Mouse (Mus musculus) limb, embryonic 12.5 days (tissue): Measurements from ENCODE around the gene Hoxb8. TPM values are rescaled to one million over a fixed set of nuclear protein-coding genes. Genes with fewer than 3 reads are reported as not detected.

Experiments used
- ATAC-seq: fragments of 200-750 bp; cut with Nextera tagmentation; 2 replicates; pipeline ENCODE4 v1.8.0; 2017; ENCODE audit warnings: low read depth, moderate TSS enrichment; ENCODE audit not compliant: insufficient number of reproducible peaks, insufficient read depth, low FRiP score, low TSS enrichment
- H3K27ac ChIP-seq: fragments of 300-500 bp; sonication (generic); 2 replicates; pipeline ENCODE4 v1.5.1; 2016; ENCODE audit warnings: mild to moderate bottlenecking, moderate library complexity
- H3K27me3 ChIP-seq: fragments of 300-500 bp; sonication (generic); 2 replicates; pipeline ENCODE4 v1.6.1; 2016; ENCODE audit warnings: mild to moderate bottlenecking, moderate library complexity
- H3K36me3 ChIP-seq: fragments of 300-500 bp; sonication (generic); 2 replicates; pipeline ENCODE4 v1.6.1; 2016; ENCODE audit warnings: mild to moderate bottlenecking, moderate library complexity
- H3K4me1 ChIP-seq: fragments of 300-500 bp; sonication (generic); replicated peaks from 2 replicates; pipeline ENCODE4 v1.6.1; 2016
- H3K4me2 ChIP-seq: fragments of 300-500 bp; sonication (generic); 2 replicates; pipeline ENCODE4 v1.6.1; 2016; ENCODE audit warnings: mild to moderate bottlenecking, moderate library complexity
- H3K4me3 ChIP-seq: fragments of 300-500 bp; sonication (generic); replicated peaks from 2 replicates; pipeline ENCODE4 v1.5.1; 2016; ENCODE audit warnings: mild to moderate bottlenecking
- H3K9ac ChIP-seq: fragments of 300-500 bp; sonication (generic); replicated peaks from 2 replicates; pipeline ENCODE4 v1.6.1; 2016; ENCODE audit warnings: mild to moderate bottlenecking, moderate library complexity
- H3K9me3 ChIP-seq: fragments of 300-500 bp; sonication (generic); 2 replicates; pipeline ENCODE4 v1.6.1; 2016; ENCODE audit warnings: mild to moderate bottlenecking, moderate library complexity
- WGBS: fragments of 180-500 bp; shearing (Covaris S2); methylation state at CpG from one replicate; pipeline ENCODE4 v1.1.7; 2016; 5-methylcytosine and 5-hydroxymethylcytosine counted together
- polyA plus RNA-seq: library from polyadenylated mRNA; unstranded; fragments of >200 nt; fragmentation: Nextera tagmentation; extraction: Ambion mirVana; gene quantifications from 2 replicates; pipeline ENCODE4 v1.2.1, GENCODE M21; 2016

The Hoxb8 gene
- polyA plus RNA-seq, 1 experiment from 2014 or later: 0.40 TPM

- ATAC-seq: no peak
- H3K9ac ChIP-seq: no peak overlapping the region
- no peaks in the 10 kb centered on the region for H3K9me3 ChIP-seq
- H3K4me3 ChIP-seq: no peak overlapping the region
- peaks cover 30% of the 10 kb centered on the region for H3K4me1 ChIP-seq
- H3K27me3 ChIP-seq: peaks cover 100% of the 10 kb centered on the region
- H3K4me2 ChIP-seq: no peak overlapping the region
- H3K36me3 ChIP-seq: no peaks in the 10 kb centered on the region
- WGBS: 0% methylated on average over 1 of the region's 1 CpGs
- H3K27ac ChIP-seq: no peak overlapping the region
These were observed 22.2 kb upstream of the Hoxb8 start for GRCm38 (mm10) chr11:96259511-96259910.

- WGBS: 2% methylated on average over 23 of the region's 23 CpGs
- Histone ChIP-seq H3K36me3 (no peaks in the 10 kb centered on the region), H3K27me3 (peaks cover 100% of the 10 kb centered on the region), H3K4me2 (peak overlapping the region; percentile 26), H3K27ac (no peak overlapping the region), H3K4me3 (no peak overlapping the region), H3K9me3 (no peaks in the 10 kb centered on the region), H3K4me1 (peaks cover 24% of the 10 kb centered on the region), H3K9ac (no peak overlapping the region)
- no peak for ATAC-seq
These were observed 21.3 kb upstream of the Hoxb8 start for GRCm38 (mm10) chr11:96260310-96260970.

GRCm38 (mm10) chr11:96261323-96261890, 20.3 kb upstream of the Hoxb8 start:
- peaks cover 100% of the 10 kb centered on the region for H3K27me3 ChIP-seq
- no peaks in the 10 kb centered on the region for H3K36me3 ChIP-seq
- peak overlapping the region; percentile 21; the same call in 1 of the 2 replicates for H3K4me2 ChIP-seq
- H3K4me3 ChIP-seq: no peak overlapping the region
- H3K4me1 ChIP-seq: peaks cover 28% of the 10 kb centered on the region
- H3K9ac ChIP-seq: no peak overlapping the region
- H3K9me3 ChIP-seq: no peaks in the 10 kb centered on the region
- WGBS: 2% methylated on average over 24 of the region's 24 CpGs
- ATAC-seq: no peak
- no peak overlapping the region for H3K27ac ChIP-seq

GRCm38 (mm10) chr11:96262262-96262830, 19.4 kb upstream of the Hoxb8 start:
- WGBS: 20% methylated on average over 6 of the region's 6 CpGs
- H3K27ac ChIP-seq: no peak overlapping the region
- H3K9ac ChIP-seq: no peak overlapping the region
- no peak overlapping the region for H3K4me2 ChIP-seq
- H3K9me3 ChIP-seq: no peaks in the 10 kb centered on the region
- no peak overlapping the region for H3K4me3 ChIP-seq
- ATAC-seq: no peak
- H3K36me3 ChIP-seq: no peaks in the 10 kb centered on the region
- peaks cover 28% of the 10 kb centered on the region for H3K4me1 ChIP-seq
- H3K27me3 ChIP-seq: peaks cover 100% of the 10 kb centered on the region

- Histone ChIP-seq H3K4me2 (no peak overlapping the region), H3K27ac (no peak overlapping the region), H3K9ac (no peak overlapping the region), H3K9me3 (no peaks in the 10 kb centered on the region), H3K4me1 (peaks cover 27% of the 10 kb centered on the region), H3K4me3 (no peak overlapping the region), H3K36me3 (no peaks in the 10 kb centered on the region), H3K27me3 (peaks cover 97% of the 10 kb centered on the region)
- no peak for ATAC-seq
- WGBS: 7% methylated on average over 33 of the region's 33 CpGs
These were observed 17.9 kb upstream of the Hoxb8 start for GRCm38 (mm10) chr11:96263636-96264389.

- H3K4me1 ChIP-seq: peaks cover 22% of the 10 kb centered on the region
- no peak overlapping the region for H3K4me3 ChIP-seq
- no peaks in the 10 kb centered on the region for H3K9me3 ChIP-seq
- no peak for ATAC-seq
- H3K27ac ChIP-seq: no peak overlapping the region
- no peaks in the 10 kb centered on the region for H3K36me3 ChIP-seq
- H3K27me3 ChIP-seq: peaks cover 97% of the 10 kb centered on the region
- H3K9ac ChIP-seq: no peak overlapping the region
- WGBS: 21% methylated on average over 8 of the region's 8 CpGs
- H3K4me2 ChIP-seq: no peak overlapping the region
These were observed 17.2 kb upstream of the Hoxb8 start for GRCm38 (mm10) chr11:96264390-96265020.

GRCm38 (mm10) chr11:96265954-96266353, 15.8 kb upstream of the Hoxb8 start:
- Histone ChIP-seq H3K27me3 (peaks cover 97% of the 10 kb centered on the region), H3K36me3 (no peaks in the 10 kb centered on the region), H3K9ac (no peak overlapping the region), H3K27ac (no peak overlapping the region), H3K9me3 (no peaks in the 10 kb centered on the region), H3K4me1 (peaks cover 20% of the 10 kb centered on the region; the same call in 1 of the 2 replicates), H3K4me2 (no peak overlapping the region), H3K4me3 (no peak overlapping the region)
- WGBS: 6% methylated on average over 7 of the region's 7 CpGs
- ATAC-seq: no peak

GRCm38 (mm10) chr11:96267021-96267920, 14.4 kb upstream of the Hoxb8 start:
- Histone ChIP-seq H3K4me1 (peaks cover 26% of the 10 kb centered on the region), H3K27ac (no peak overlapping the region), H3K4me2 (no peak overlapping the region), H3K4me3 (no peak overlapping the region), H3K9me3 (no peaks in the 10 kb centered on the region), H3K36me3 (no peaks in the 10 kb centered on the region), H3K9ac (no peak overlapping the region), H3K27me3 (peaks cover 97% of the 10 kb centered on the region)
- no peak for ATAC-seq
- WGBS: 28% methylated on average over 7 of the region's 7 CpGs

GRCm38 (mm10) chr11:96268031-96268745, 13.5 kb upstream of the Hoxb8 start:
- H3K4me2 ChIP-seq: no peak overlapping the region
- ATAC-seq: no peak
- H3K27me3 ChIP-seq: peaks cover 97% of the 10 kb centered on the region
- no peaks in the 10 kb centered on the region for H3K9me3 ChIP-seq
- peaks cover 28% of the 10 kb centered on the region for H3K4me1 ChIP-seq
- WGBS: 23% methylated on average over 1 of the region's 1 CpGs
- no peak overlapping the region for H3K9ac ChIP-seq
- H3K4me3 ChIP-seq: no peak overlapping the region
- H3K36me3 ChIP-seq: no peaks in the 10 kb centered on the region
- no peak overlapping the region for H3K27ac ChIP-seq

GRCm38 (mm10) chr11:96269869-96270268, 11.8 kb upstream of the Hoxb8 start:
- ATAC-seq: no peak
- H3K4me1 ChIP-seq: peaks cover 25% of the 10 kb centered on the region
- no peak overlapping the region; the same call in 1 of the 2 replicates for H3K9ac ChIP-seq

More at GRCm38 (mm10) chr11:96269869-96270268, 11.8 kb upstream of the Hoxb8 start:
- no peaks in the 10 kb centered on the region for H3K9me3 ChIP-seq
- H3K4me2 ChIP-seq: no peak overlapping the region; the same call in 1 of the 2 replicates
- H3K27ac ChIP-seq: no peak overlapping the region
- H3K36me3 ChIP-seq: no peaks in the 10 kb centered on the region
- 1% methylated on average over 19 of the region's 19 CpGs for WGBS
- H3K4me3 ChIP-seq: no peak overlapping the region
- peaks cover 97% of the 10 kb centered on the region for H3K27me3 ChIP-seq
